Mouse (Mus musculus) kidney, embryonic 14.5 days (tissue): ENCODE measurements around the gene Zbtb3. TPM values are rescaled to one million over a fixed set of nuclear protein-coding genes. Genes with fewer than 3 reads are reported as not detected.

ENCODE experiments used
- polyA plus RNA-seq: library from polyadenylated mRNA; unstranded; fragments of >200 nt; fragmentation: Nextera tagmentation; extraction: Ambion mirVana; gene quantifications from 2 replicates; pipeline ENCODE4 v1.2.1, GENCODE M21; 2014

Gene Zbtb3
- polyA plus RNA-seq, 1 experiment from 2014 or later: 5.1 TPM

Other genes with a start within 250 kb of the Zbtb3 start
- gene Slc22a8, start 211.3 kb upstream of the Zbtb3 start, polyA plus RNA-seq: 1.7 and 3.9 TPM in 2 replicates
- gene Slc22a6, start 184.5 kb upstream of the Zbtb3 start, polyA plus RNA-seq: 1.2 and 3.2 TPM in 2 replicates
- gene Chrm1, start 138.8 kb upstream of the Zbtb3 start, polyA plus RNA-seq: 0.13 TPM in 1 of 2 replicates, not detected in the other
- 114 and 123 TPM in 2 replicates for gene Slc3a2, start 79.2 kb upstream of the Zbtb3 start, polyA plus RNA-seq
- 82.9 and 97.3 TPM in 2 replicates for gene Wdr74, start 66.7 kb upstream of the Zbtb3 start, polyA plus RNA-seq
- 0.70 and 2.3 TPM in 2 replicates for gene 1700092M07Rik, start 61.8 kb upstream of the Zbtb3 start, polyA plus RNA-seq
- gene Stx5a, start 61.1 kb upstream of the Zbtb3 start, polyA plus RNA-seq: 114 and 128 TPM in 2 replicates
- 155 and 198 TPM in 2 replicates for gene Nxf1, start 45.5 kb upstream of the Zbtb3 start, polyA plus RNA-seq
- gene Tmem223, start 31.6 kb upstream of the Zbtb3 start, polyA plus RNA-seq: 232 and 238 TPM in 2 replicates
- 80.4 and 91.0 TPM in 2 replicates for gene Tmem179b, start 28.1 kb upstream of the Zbtb3 start, polyA plus RNA-seq
- gene Taf6l, start 16.1 kb upstream of the Zbtb3 start, polyA plus RNA-seq: 21.7 and 22.9 TPM in 2 replicates
- gene Polr2g, start 4.0 kb upstream of the Zbtb3 start, polyA plus RNA-seq: 188 and 230 TPM in 2 replicates
- gene Ttc9c, start 16.8 kb downstream of the Zbtb3 start, polyA plus RNA-seq: 40.0 and 61.0 TPM in 2 replicates
- gene Hnrnpul2, start 17.5 kb downstream of the Zbtb3 start, polyA plus RNA-seq: 9.3 and 10.5 TPM in 2 replicates
- gene AC129217.1, start 27.2 kb downstream of the Zbtb3 start, polyA plus RNA-seq: not detected in 2 replicates
- gene Bscl2, start 34.9 kb downstream of the Zbtb3 start, polyA plus RNA-seq: 40.2 and 42.2 TPM in 2 replicates
- gene Gng3, start 36.6 kb downstream of the Zbtb3 start, polyA plus RNA-seq: 3.6 and 3.7 TPM in 2 replicates
- gene Lrrn4cl, start 48.2 kb downstream of the Zbtb3 start, polyA plus RNA-seq: 0.17 and 0.62 TPM in 2 replicates
- 197 and 222 TPM in 2 replicates for gene Ubxn1, start 68.9 kb downstream of the Zbtb3 start, polyA plus RNA-seq
- 63.1 and 70.6 TPM in 2 replicates for gene Uqcc3, start 78.4 kb downstream of the Zbtb3 start, polyA plus RNA-seq
- gene Lbhd1, start 81.2 kb downstream of the Zbtb3 start, polyA plus RNA-seq: 98.0 and 116 TPM in 2 replicates
- not detected in 2 replicates for gene Gm49403, start 81.4 kb downstream of the Zbtb3 start, polyA plus RNA-seq
- gene 1810009A15Rik, start 86.3 kb downstream of the Zbtb3 start, polyA plus RNA-seq: 112 and 133 TPM in 2 replicates
- gene Gm49416, start 86.4 kb downstream of the Zbtb3 start, polyA plus RNA-seq: not detected in 2 replicates
- 27.7 and 38.2 TPM in 2 replicates for gene Ints5, start 90.5 kb downstream of the Zbtb3 start, polyA plus RNA-seq
- 67.1 and 114 TPM in 2 replicates for gene Ganab, start 95.5 kb downstream of the Zbtb3 start, polyA plus RNA-seq
- gene B3gat3, start 117.8 kb downstream of the Zbtb3 start, polyA plus RNA-seq: 33.5 and 38.8 TPM in 2 replicates
- gene Rom1, start 126.8 kb downstream of the Zbtb3 start, polyA plus RNA-seq: 1.2 and 2.0 TPM in 2 replicates
- 17.6 and 18.7 TPM in 2 replicates for gene Eml3, start 127.0 kb downstream of the Zbtb3 start, polyA plus RNA-seq
- 45.3 and 67.2 TPM in 2 replicates for gene Mta2, start 139.3 kb downstream of the Zbtb3 start, polyA plus RNA-seq
- gene Tut1, start 151.3 kb downstream of the Zbtb3 start, polyA plus RNA-seq: 25.1 and 31.7 TPM in 2 replicates
- gene Eef1g, start 164.5 kb downstream of the Zbtb3 start, polyA plus RNA-seq: 479 and 516 TPM in 2 replicates
- 7.0 and 10.0 TPM in 2 replicates for gene Ahnak, start 186.7 kb downstream of the Zbtb3 start, polyA plus RNA-seq